Mouse (Mus musculus) spleen, adult 2 months (tissue): ENCODE measurements at regions not wholly inside any gene's neighbourhood (a gene's known extent, or its start where the extent isn't known, plus 50 kb on each side); places are given as distances from the start of the nearest gene placed in this dataset.

ENCODE experiments used
- DNase-seq, 2 experiments: peaks; one replicate each; pipeline versions ENCODE4 v3.0.0 to v3.0.0-alpha.2; 2012 to 2021; ENCODE audit warnings: low spot score in 2 of 2, low read depth in 1 of 2
- H3K27ac ChIP-seq: fragments of 200-500 bp; 2 replicates; pipeline ENCODE4 v1.5.1; 2012; ENCODE audit warnings: low read length, inconsistent platforms; ENCODE audit not compliant: insufficient read depth
- H3K27me3 ChIP-seq: fragments of 200-500 bp; 2 replicates; pipeline ENCODE4 v1.6.1; 2012; ENCODE audit warnings: mild to moderate bottlenecking, moderate library complexity, low read length, inconsistent platforms; ENCODE audit not compliant: control insufficient read depth, insufficient read depth
- H3K36me3 ChIP-seq: fragments of 200-500 bp; 2 replicates; pipeline ENCODE4 v1.6.1; 2012; ENCODE audit warnings: mild to moderate bottlenecking, low read length, inconsistent platforms; ENCODE audit not compliant: control insufficient read depth, insufficient read depth
- H3K4me1 ChIP-seq: fragments of 200-500 bp; 2 replicates; pipeline ENCODE4 v1.6.1; 2011; ENCODE audit warnings: inconsistent platforms; ENCODE audit not compliant: control insufficient read depth, insufficient read depth, insufficient read length
- H3K4me3 ChIP-seq: fragments of 200-500 bp; 2 replicates; pipeline ENCODE4 v1.5.1; 2011; ENCODE audit warnings: mild to moderate bottlenecking, inconsistent platforms; ENCODE audit not compliant: insufficient read depth, insufficient read length; ENCODE audit errors: extremely low read depth
- CTCF ChIP-seq: fragments of 200-500 bp; IDR thresholded peaks from 2 replicates; pipeline ENCODE4 v1.5.1; 2011; ENCODE audit warnings: mild to moderate bottlenecking, inconsistent platforms; ENCODE audit not compliant: insufficient read depth, insufficient read length, insufficient replicate concordance; ENCODE audit errors: extremely low read depth
- POLR2A ChIP-seq: fragments of 200-500 bp; IDR thresholded peaks from 2 replicates; pipeline ENCODE4 v1.6.1; 2011; ENCODE audit warnings: low read depth, low read length, inconsistent platforms
- WGBS: fragments of 180-500 bp; shearing (Covaris S2); methylation state at CpG from one replicate; pipeline ENCODE4 v1.1.7; 2018; 5-methylcytosine and 5-hydroxymethylcytosine counted together

DNA sequence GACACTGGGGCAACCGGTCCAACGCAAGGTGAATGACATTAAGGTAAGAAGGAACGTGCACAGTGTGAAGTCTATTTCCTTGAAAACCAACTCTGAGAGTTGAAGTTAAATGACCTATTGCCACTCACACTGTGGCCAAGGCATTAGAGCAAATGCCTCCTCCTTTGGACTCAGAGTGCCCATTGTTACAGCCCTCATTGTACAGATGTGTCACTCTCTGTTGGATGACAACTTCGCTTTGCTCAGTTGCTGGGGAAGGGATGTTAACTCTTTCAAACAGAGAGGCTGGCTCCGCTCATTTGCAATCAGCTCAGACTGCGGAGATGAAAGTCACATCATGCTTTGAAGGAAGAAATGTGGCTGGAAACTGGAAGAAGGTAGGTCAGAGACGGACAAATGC lies 117.1 kb upstream of the 1700016C15Rik start:
- no peak overlapping the region for H3K4me3 ChIP-seq
- DNase-seq, result no peak
- no peak overlapping the region for H3K27ac ChIP-seq
- no peaks in the 10 kb centered on the region for H3K27me3 ChIP-seq
- TF ChIP-seq POLR2A, result no peak
- no peak for TF ChIP-seq CTCF
- no peaks in the 10 kb centered on the region for H3K4me1 ChIP-seq
- 92% methylated on average over 7 of the region's 7 CpGs for WGBS
- H3K36me3 ChIP-seq, result no peaks in the 10 kb centered on the region

DNA sequence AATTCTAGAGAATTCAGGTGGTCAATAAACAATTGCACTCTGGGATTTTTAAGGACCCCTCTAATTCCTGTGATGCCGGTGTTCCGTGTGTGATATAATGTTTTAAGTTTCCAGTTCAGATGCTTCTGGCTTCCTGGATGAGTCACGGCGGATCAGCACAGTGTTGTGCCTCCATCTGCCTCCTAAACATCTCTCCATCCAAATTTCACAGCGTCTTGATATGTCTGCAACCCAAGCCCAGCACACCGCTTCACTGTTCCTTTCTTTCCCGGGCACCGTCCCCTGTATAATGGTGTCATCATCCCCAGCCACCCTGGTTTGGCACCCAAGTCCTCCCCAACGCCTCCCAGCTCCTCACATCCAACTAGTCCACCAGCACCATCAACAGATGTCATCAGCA lies 114.0 kb upstream of the 1700016C15Rik start:
- no peak for DNase-seq
- no peaks in the 10 kb centered on the region for H3K36me3 ChIP-seq
- H3K27me3 ChIP-seq, result no peaks in the 10 kb centered on the region
- no peak overlapping the region for H3K4me3 ChIP-seq
- WGBS, result 90% methylated on average over 9 of the region's 9 CpGs
- no peaks in the 10 kb centered on the region for H3K4me1 ChIP-seq
- TF ChIP-seq POLR2A (no peak), CTCF (no peak)
- H3K27ac ChIP-seq, result no peak overlapping the region

GRCm38 (mm10) chr1:177616335-177617239 lies 113.0 kb upstream of the 1700016C15Rik start:
- TF ChIP-seq POLR2A, result no peak
- TF ChIP-seq CTCF, result no peak
- no peak overlapping the region for H3K27ac ChIP-seq
- no peak for DNase-seq
- no peaks in the 10 kb centered on the region for H3K27me3 ChIP-seq
- H3K4me3 ChIP-seq, result no peak overlapping the region
- H3K4me1 ChIP-seq, result no peaks in the 10 kb centered on the region
- no peaks in the 10 kb centered on the region for H3K36me3 ChIP-seq
- WGBS, result 86% methylated on average over 24 of the region's 24 CpGs

DNA sequence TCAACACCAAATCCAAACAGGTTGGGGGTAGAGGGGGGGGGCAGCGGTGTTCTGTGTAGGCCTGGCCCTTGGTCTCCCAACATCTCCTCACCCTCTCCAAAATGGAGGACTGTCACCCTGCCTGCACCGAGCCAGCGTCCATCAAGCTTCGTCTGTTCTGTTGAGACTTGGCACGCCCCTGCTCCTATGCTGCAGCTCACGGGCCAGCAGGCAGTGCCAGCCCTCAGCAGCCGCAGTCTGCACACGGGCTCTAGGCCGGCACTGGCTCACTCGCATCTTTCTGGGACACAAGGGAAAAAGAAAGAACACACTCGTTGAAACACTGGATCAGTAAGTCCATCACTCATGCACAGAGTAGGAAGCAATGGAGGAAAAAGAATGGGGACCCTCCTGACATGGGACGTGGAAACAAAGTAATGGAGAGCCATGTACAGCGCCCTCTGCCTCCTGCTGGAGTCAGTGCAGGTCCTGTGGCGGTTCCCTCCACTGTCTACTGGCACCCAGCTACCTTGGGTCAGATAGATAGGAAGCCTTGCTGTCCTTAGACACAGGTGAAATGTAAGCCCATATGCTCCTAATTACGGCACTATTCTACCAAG lies 109.0 kb upstream of the 1700016C15Rik start:
- TF ChIP-seq CTCF (no peak), POLR2A (no peak)
- Histone ChIP-seq H3K27me3 (no peaks in the 10 kb centered on the region), H3K36me3 (no peaks in the 10 kb centered on the region), H3K4me3 (no peak overlapping the region), H3K4me1 (no peaks in the 10 kb centered on the region), H3K27ac (no peak overlapping the region)
- 91% methylated on average over 15 of the region's 15 CpGs for WGBS
- DNase-seq, result no peak

- Histone ChIP-seq H3K4me3 (no peak overlapping the region), H3K27me3 (no peaks in the 10 kb centered on the region), H3K4me1 (no peaks in the 10 kb centered on the region), H3K36me3 (no peaks in the 10 kb centered on the region), H3K27ac (no peak overlapping the region)
- DNase-seq, result no peak
- 94% methylated on average over 17 of the region's 17 CpGs for WGBS
- no peak for TF ChIP-seq CTCF
- no peak for TF ChIP-seq POLR2A
Observed at GRCm38 (mm10) chr1:177621854-177622590, 107.6 kb upstream of the 1700016C15Rik start.

- no peak for DNase-seq
- Histone ChIP-seq H3K4me3 (no peak overlapping the region), H3K4me1 (no peaks in the 10 kb centered on the region), H3K27me3 (no peaks in the 10 kb centered on the region), H3K36me3 (no peaks in the 10 kb centered on the region), H3K27ac (no peak overlapping the region; the same call in 1 of the 2 replicates)
- WGBS, result 67% methylated on average over 6 of the region's 6 CpGs
- TF ChIP-seq POLR2A (no peak), CTCF (no peak)
Observed at GRCm38 (mm10) chr1:177623304-177623726, 106.3 kb upstream of the 1700016C15Rik start.
